Mouse (Mus musculus) hindbrain, embryonic 11.5 days (tissue): ENCODE measurements around the gene Wdhd1. TPM values are rescaled to one million over a fixed set of nuclear protein-coding genes. Genes with fewer than 3 reads are reported as not detected.

ENCODE experiments used
- ATAC-seq: fragments of 200-750 bp; cut with Nextera tagmentation; 2 replicates; pipeline ENCODE4 v1.8.0; 2017; ENCODE audit warnings: mild to moderate bottlenecking, moderate TSS enrichment, moderate library complexity; ENCODE audit not compliant: low FRiP score
- DNase-seq: peaks from one replicate; pipeline ENCODE4 v3.0.0-alpha.2; 2015; ENCODE audit warnings: low spot score
- H3K27ac ChIP-seq: fragments of 300-500 bp; sonication (generic); 2 replicates; pipeline ENCODE4 v1.5.1; 2014; ENCODE audit warnings: mild to moderate bottlenecking, low read depth, low read length
- H3K27me3 ChIP-seq: fragments of 300-500 bp; sonication (generic); 2 replicates; pipeline ENCODE4 v1.6.1; 2014; ENCODE audit warnings: mild to moderate bottlenecking, low read length, moderate library complexity, mixed read lengths; ENCODE audit not compliant: control insufficient read depth, insufficient read depth
- H3K36me3 ChIP-seq: fragments of 300-500 bp; sonication (generic); 2 replicates; pipeline ENCODE4 v1.6.1; 2014; ENCODE audit warnings: mild to moderate bottlenecking, low read length, moderate library complexity, mixed read lengths; ENCODE audit not compliant: control insufficient read depth, insufficient read depth
- H3K4me1 ChIP-seq: fragments of 300-500 bp; sonication (generic); replicated peaks from 2 replicates; pipeline ENCODE4 v1.6.1; 2014; ENCODE audit warnings: low read length, mixed read lengths; ENCODE audit not compliant: control insufficient read depth, insufficient read depth
- H3K4me2 ChIP-seq: fragments of 300-500 bp; sonication (generic); replicated peaks from 2 replicates; pipeline ENCODE4 v1.6.1; 2014; ENCODE audit warnings: mild to moderate bottlenecking, low read depth, low read length
- H3K4me3 ChIP-seq: fragments of 300-500 bp; sonication (generic); 2 replicates; pipeline ENCODE4 v1.5.1; 2014; ENCODE audit warnings: low read depth, low read length
- H3K9ac ChIP-seq: fragments of 300-500 bp; sonication (generic); 2 replicates; pipeline ENCODE4 v1.6.1; 2014; ENCODE audit warnings: low read depth, low read length
- H3K9me3 ChIP-seq: fragments of 300-500 bp; sonication (generic); 2 replicates; pipeline ENCODE4 v1.6.1; 2016; ENCODE audit warnings: low read length; ENCODE audit not compliant: control insufficient read depth
- WGBS: fragments of 180-500 bp; shearing (Covaris S2); extraction: QIAGEN DNeasy Blood & Tissue Kit; methylation state at CpG from one replicate; pipeline ENCODE4 v1.1.7; 2014; 5-methylcytosine and 5-hydroxymethylcytosine counted together
- polyA plus RNA-seq: library from polyadenylated mRNA; unstranded; fragments of >200 nt; fragmentation: Nextera tagmentation; extraction: Ambion mirVana; gene quantifications from 2 replicates; pipeline ENCODE4 v1.2.1, GENCODE M21; 2014

Wdhd1 gene
- polyA plus RNA-seq, 1 experiment from 2014 or later, result 36.5 TPM

DNA sequence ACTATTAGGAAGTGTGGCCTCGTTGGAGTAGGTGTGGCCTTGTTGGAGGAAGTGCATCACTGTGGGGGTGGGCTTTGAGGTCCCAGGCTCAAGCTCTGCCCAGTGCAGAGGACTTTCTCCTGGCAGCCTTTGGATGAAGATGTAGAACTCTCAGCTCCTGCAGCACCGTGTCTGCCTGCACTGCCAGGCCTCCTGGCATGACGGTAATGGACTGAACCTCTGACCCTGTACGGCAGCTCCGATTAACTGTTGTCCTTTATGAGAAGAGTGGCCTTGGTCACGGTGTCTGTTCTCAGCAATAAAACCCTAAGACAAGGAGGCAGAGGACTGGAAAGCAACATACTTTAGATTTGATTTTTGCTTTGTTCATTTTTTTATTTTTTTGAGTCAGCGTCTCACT, 40.2 kb downstream of the Wdhd1 start:
- Histone ChIP-seq H3K4me1 (no peaks in the 10 kb centered on the region), H3K27ac (no peak overlapping the region), H3K27me3 (no peaks in the 10 kb centered on the region), H3K36me3 (no peaks in the 10 kb centered on the region), H3K4me3 (no peak overlapping the region), H3K4me2 (no peak overlapping the region), H3K9me3 (no peaks in the 10 kb centered on the region), H3K9ac (no peak overlapping the region)
- ATAC-seq, result no peak
- 91% methylated on average over 7 of the region's 7 CpGs for WGBS
- no peak for DNase-seq

DNA sequence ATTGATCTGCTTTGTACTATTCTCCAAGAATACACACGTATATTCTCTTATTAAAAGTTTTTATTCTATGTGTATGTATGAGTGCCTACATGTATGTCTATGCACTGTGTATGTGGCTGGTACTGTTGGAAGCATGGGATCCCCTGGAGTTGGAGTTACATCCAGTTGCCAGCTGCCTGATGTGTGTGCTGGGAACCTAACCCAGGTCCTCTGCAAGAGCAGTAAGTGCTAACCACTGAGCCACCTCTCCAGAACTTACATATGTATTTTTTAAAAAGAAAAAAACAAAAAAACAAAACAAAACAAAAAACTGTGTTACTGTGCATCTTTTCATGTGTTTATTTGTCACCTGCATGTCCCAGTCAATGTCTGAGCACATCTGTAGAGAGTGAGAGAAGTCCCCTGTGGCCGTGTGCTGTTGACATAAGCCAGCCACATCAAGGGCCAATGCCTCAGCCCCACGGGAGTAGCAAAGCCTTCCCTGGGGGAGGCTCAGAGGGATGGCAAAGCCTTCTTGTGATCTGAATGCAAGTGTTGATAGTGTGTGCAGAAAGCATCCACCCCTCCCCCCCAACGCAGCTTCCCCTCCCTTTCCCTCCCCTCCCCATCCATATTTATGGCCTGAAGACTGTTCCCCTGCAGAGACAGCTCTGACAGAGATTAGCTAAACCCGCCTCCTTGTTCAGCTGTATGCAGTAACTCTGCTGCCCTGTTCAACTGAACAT, 42.0 kb downstream of the Wdhd1 start:
- WGBS, result 71% methylated on average over 5 of the region's 5 CpGs
- H3K9me3 ChIP-seq, result no peaks in the 10 kb centered on the region
- H3K9ac ChIP-seq, result no peak overlapping the region
- no peak for ATAC-seq
- H3K27ac ChIP-seq, result no peak overlapping the region
- H3K36me3 ChIP-seq, result no peaks in the 10 kb centered on the region
- no peak overlapping the region for H3K4me3 ChIP-seq
- no peak overlapping the region for H3K4me2 ChIP-seq
- H3K4me1 ChIP-seq, result no peaks in the 10 kb centered on the region
- no peak for DNase-seq
- no peaks in the 10 kb centered on the region for H3K27me3 ChIP-seq

DNA sequence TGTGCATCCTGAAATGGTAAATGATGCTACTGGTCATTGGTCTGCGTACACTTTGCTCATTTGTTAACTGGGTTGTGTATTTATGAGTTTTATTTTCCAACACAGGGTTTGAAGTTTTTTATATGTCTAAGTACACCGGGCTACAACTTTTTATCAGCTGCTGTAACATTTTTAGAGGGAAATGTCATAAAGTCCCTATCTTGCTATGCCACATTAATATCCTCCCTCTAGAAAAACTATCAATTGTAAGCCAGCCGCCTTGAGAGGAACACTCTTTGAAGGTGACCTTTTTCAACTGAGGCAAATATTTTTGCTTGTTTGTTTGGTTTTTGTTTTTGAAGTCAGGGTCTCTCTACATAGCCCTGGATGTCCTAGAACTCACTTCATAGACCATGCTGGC, 42.6 kb downstream of the Wdhd1 start:
- H3K4me3 ChIP-seq, result no peak overlapping the region

DNA sequence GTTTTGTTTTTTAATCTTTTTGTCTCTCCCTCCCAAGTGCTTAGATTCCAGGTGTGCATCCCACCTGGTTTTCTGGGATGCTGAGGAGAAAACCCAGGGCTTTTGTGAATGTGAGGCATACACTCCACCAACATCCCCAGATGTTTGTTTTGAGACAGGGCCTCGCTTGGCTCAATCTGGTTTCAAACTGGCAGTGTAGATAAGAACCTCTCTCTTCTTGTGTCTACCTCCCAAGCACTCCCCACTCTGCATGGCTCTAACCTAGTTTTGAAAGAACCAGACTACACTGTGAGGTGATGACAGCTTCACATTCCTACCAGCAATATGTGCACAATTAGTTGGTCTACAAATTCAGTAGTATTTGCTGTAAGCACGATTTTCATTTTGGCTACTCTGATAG, 43.1 kb downstream of the Wdhd1 start:
- Histone ChIP-seq H3K4me1 (no peaks in the 10 kb centered on the region), H3K9me3 (no peaks in the 10 kb centered on the region), H3K27me3 (no peaks in the 10 kb centered on the region), H3K27ac (no peak overlapping the region), H3K36me3 (no peaks in the 10 kb centered on the region), H3K9ac (no peak overlapping the region), H3K4me3 (no peak overlapping the region), H3K4me2 (no peak overlapping the region)
- DNase-seq (no peak), ATAC-seq (no peak)
- 80% methylated on average over 2 of the region's 2 CpGs for WGBS

More for the DNA sequence above, 42.6 kb downstream of the Wdhd1 start:
- H3K9ac ChIP-seq, result no peak overlapping the region
- H3K27ac ChIP-seq, result no peak overlapping the region
- WGBS, result 95% methylated on average over 3 of the region's 3 CpGs
- DNase-seq, result no peak
- H3K27me3 ChIP-seq, result no peaks in the 10 kb centered on the region
- H3K9me3 ChIP-seq, result no peaks in the 10 kb centered on the region
- no peak overlapping the region for H3K4me2 ChIP-seq
- no peaks in the 10 kb centered on the region for H3K4me1 ChIP-seq
- ATAC-seq, result no peak
- no peaks in the 10 kb centered on the region for H3K36me3 ChIP-seq

DNA sequence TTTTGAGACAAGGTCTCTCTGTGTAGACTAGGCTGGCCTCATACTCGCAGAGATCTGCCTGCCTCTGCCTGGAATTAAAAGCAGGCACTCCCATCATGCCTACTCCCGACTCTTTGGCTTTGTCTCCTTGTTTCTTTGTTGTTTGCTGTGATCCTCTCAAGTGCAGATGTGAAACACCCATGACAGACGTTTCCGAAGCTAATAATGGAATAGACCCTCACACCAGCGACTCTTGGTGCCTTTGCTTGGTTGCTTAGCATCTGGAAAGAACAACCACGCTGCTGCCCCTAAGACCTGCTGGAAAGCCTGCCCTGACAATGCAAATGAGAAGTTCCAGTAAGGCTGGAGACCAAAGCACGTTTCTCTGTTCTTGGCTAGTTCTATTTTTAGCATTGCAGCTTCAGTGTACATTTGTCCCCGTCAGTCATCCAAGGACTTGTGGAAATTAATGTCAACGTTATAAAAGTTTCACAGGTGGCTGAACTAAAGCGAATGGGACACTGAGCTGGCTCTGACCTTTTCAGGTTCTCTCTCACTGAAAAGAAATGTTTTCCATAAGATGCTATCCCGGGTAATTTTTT, 46.8 kb downstream of the Wdhd1 start:
- WGBS, result 81% methylated on average over 11 of the region's 11 CpGs
- ATAC-seq (no peak), DNase-seq (no peak)
- Histone ChIP-seq H3K4me3 (no peak overlapping the region), H3K4me2 (no peak overlapping the region), H3K27me3 (no peaks in the 10 kb centered on the region), H3K27ac (no peak overlapping the region), H3K9ac (no peak overlapping the region), H3K9me3 (no peaks in the 10 kb centered on the region), H3K36me3 (no peaks in the 10 kb centered on the region), H3K4me1 (no peaks in the 10 kb centered on the region)

GRCm38 (mm10) chr14:47225931-47226330, 50.7 kb downstream of the Wdhd1 start:
- Histone ChIP-seq H3K4me1 (no peaks in the 10 kb centered on the region), H3K36me3 (no peaks in the 10 kb centered on the region), H3K27ac (no peak overlapping the region), H3K9ac (no peak overlapping the region), H3K4me3 (no peak overlapping the region), H3K9me3 (no peaks in the 10 kb centered on the region), H3K27me3 (no peaks in the 10 kb centered on the region), H3K4me2 (no peak overlapping the region)
- ATAC-seq, result no peak
- 92% methylated on average over 8 of the region's 8 CpGs for WGBS
- no peak for DNase-seq

DNA sequence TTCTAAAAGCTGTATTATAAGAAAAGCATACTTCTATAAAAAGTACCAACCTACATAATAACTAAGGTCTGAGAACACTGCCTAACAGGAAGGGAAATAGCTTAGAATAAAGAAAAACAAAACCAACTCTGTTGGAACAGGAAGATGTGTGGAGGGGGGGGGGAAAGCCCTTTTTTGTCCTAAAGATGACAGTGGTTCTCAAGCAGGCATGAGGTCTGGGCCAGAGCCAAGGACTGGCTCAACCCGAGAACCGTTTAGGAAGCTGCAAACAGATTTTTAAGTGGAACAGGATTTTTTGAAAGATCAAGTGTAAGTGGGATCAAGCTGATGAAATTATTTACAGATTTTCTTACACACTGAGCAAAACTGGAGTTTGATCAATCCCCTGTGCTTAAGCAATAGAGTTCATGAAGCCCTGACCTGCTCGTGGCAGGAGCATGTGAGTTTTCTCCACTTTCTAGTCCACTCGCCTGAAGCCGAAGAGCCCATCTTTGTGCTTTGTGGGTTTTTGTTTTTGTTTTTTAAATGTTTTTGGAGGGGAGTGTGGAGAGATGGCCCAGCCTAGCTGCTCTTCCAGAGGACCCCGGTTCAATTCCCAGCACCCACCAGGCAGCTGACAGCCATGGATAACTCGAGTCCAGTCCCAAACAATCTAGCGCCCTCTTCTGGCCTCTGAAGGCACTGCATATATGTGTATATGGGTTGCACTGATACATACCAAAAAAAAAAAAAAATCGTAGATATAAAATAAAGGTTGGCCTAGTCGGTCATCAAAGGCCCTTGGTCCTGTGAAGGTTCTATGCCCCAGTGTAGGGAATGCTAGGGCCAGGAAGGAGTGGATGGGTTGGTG, 52.0 kb downstream of the Wdhd1 start:
- Histone ChIP-seq H3K9ac (no peak overlapping the region), H3K4me3 (no peak overlapping the region), H3K36me3 (no peaks in the 10 kb centered on the region), H3K4me2 (no peak overlapping the region), H3K27ac (no peak overlapping the region), H3K4me1 (no peaks in the 10 kb centered on the region), H3K9me3 (no peaks in the 10 kb centered on the region), H3K27me3 (no peaks in the 10 kb centered on the region)
- WGBS, result 86% methylated on average over 10 of the region's 10 CpGs
- no peak for DNase-seq
- ATAC-seq, result no peak

DNA sequence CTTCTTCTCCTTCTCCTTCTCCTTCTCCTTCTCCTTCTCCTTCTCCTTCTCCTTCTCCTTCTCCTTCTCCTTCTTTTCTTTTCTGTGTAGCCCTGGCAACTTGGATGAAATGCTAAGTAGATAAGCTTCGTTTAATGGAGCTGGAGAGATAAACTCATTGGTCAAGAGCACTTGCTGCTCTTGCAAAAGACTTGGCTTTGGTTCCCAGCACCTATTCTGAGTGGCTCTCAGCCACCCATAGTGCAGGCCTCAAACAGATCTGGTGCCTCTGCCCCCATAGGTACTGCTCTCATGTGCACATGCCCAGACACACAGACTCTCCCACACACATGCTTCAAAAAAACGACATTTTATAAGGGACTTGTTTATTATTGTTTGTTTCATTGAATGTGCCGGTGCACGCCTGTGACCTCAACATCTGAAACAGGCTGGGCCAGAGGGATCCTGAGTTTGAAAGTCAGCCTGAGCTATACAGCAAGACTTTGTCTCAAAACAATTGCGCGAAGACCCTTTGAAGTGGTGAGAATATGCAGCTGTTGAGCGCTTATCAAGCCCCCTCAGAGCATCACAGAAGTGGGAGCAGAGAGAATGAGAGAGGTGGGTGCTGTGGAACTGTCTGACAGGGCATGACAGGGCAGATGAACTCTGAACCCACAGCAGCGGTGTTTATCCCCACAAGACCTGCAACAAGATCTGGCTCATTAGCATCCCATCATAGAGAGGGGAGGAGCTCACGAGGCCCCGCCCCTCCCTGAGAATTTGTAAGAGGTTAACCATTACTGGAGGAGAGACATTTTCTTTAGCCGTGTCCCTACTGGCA, 53.8 kb downstream of the Wdhd1 start:
- Histone ChIP-seq H3K27ac (no peak overlapping the region), H3K27me3 (no peaks in the 10 kb centered on the region), H3K9ac (no peak overlapping the region), H3K4me1 (no peaks in the 10 kb centered on the region), H3K4me3 (no peak overlapping the region), H3K36me3 (no peaks in the 10 kb centered on the region), H3K9me3 (no peaks in the 10 kb centered on the region), H3K4me2 (no peak overlapping the region)
- no peak for DNase-seq
- no peak for ATAC-seq
- WGBS, result 80% methylated on average over 11 of the region's 11 CpGs
